Mouse (Mus musculus) erythroblast, embryonic 14.5 days (primary cell): ENCODE data around the gene Golga2. TPM values are rescaled to one million over a fixed set of nuclear protein-coding genes. Genes with fewer than 3 reads are reported as not detected.

ENCODE experiments used
- H3K27me3 ChIP-seq: 2 replicates; pipeline ENCODE4 v1.6.1; 2012; ENCODE audit warnings: inconsistent platforms; ENCODE audit not compliant: control insufficient read depth
- H3K36me3 ChIP-seq: 2 replicates; pipeline ENCODE4 v1.6.1; 2012; ENCODE audit warnings: mild to moderate bottlenecking, inconsistent platforms; ENCODE audit not compliant: control insufficient read depth
- H3K4me1 ChIP-seq: 2 replicates; pipeline ENCODE4 v1.6.1; 2012; ENCODE audit warnings: inconsistent platforms; ENCODE audit not compliant: control insufficient read depth
- H3K4me3 ChIP-seq: replicated peaks from 2 replicates; pipeline ENCODE3; 2012; ENCODE audit warnings: moderate library complexity, mild to moderate bottlenecking, inconsistent platforms
- H3K9me3 ChIP-seq: 2 replicates; pipeline ENCODE4 v1.6.1; 2012; ENCODE audit warnings: low read length, inconsistent platforms, mixed read lengths; ENCODE audit not compliant: control insufficient read depth
- GATA1 ChIP-seq: IDR thresholded peaks from 2 replicates; pipeline ENCODE4 v1.6.1; 2012; ENCODE audit warnings: low read length, inconsistent platforms, mixed read lengths
- TAL1 ChIP-seq: IDR thresholded peaks from 3 replicates; pipeline ENCODE4 v1.6.1; 2012; ENCODE audit warnings: low read length, inconsistent platforms, mixed read lengths
- polyA plus RNA-seq: library from polyadenylated mRNA; stranded (reverse); fragments of >175 nt; gene quantifications from 2 replicates; pipeline ENCODE4 v1.2.3, GENCODE M21; 2012

The Golga2 gene
- polyA plus RNA-seq, 1 experiment, result 4.1 TPM

DNA sequence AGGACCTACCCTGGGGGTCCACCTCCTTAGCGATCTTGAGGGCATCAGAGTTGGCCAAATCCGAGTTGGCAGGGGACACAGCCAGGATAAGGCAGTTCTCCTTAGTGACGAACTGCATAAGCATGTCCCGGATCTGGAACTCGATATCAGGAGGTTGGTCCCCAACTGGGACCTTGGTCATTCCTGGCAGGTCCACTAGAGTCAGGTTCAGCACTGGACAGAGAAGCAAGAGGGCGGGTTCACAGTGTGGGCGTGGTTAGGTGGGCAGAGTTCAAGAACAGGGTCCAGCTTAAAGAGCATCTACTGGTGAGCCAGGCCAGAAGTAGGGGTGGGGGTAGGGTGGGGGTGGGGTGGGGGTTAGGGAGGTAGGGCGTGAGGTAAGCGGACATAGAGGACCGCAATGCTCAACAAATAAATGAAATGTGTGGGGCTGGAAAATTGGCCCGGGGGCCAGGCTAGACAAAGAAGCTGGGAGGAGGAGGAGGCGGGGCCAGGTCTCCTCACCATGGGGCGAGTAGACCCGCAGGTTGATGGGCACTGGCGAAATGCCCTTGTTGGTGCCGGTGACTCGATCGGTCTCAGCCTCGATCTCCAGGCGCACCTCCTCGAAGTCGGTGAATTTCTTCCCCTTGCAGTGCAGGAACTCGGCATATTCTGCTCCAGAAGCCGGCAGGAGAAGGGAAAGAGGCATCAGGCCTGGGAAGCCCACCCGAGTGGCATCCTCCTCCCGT is 52.9 kb downstream of the Golga2 start:
- Histone ChIP-seq H3K9me3 (no peaks in the 10 kb centered on the region), H3K4me3 (no peak overlapping the region), H3K27me3 (peaks cover 23% of the 10 kb centered on the region), H3K4me1 (no peaks in the 10 kb centered on the region), H3K36me3 (no peaks in the 10 kb centered on the region)
- TF ChIP-seq TAL1, result no peak
- TF ChIP-seq GATA1, result no peak

DNA sequence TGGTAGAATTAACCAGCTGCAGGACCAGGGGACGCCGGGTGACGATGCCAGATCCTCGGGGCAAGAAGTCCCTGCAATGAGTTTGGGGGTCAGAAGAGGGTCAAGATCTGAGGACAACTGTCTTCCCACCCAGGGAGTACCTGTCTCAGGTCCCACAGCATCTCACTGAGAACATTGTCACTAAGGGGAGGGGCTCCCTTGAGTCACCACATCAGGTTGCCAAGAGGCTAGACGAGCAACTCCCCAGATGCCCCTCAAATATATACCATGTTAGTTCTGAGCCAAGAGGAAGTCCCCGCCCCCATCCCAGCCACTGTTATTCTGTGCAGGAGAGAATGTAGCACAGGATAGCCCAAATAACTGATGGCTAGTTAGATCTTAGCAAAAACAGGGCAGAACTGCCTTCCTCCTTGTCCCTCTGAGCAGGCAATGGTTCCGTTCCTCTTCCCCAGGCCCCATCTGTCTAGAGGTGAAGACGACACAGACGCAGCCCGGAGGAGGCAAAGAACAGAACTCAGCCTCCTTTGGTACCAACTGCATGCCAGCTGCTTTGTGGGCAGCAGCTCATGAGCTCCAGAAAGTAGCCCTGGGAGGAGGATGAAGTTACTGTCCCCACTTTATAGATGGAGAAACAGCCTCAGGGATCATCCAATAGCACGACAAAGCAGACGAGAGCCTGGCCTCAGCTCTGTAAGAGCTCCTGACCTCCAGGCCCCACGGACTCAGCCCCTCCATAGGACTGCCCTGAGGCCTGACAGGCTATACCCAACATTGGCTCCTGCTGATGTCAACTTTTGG is 53.9 kb downstream of the Golga2 start:
- no peaks in the 10 kb centered on the region for H3K9me3 ChIP-seq
- no peaks in the 10 kb centered on the region for H3K36me3 ChIP-seq
- no peak for TF ChIP-seq TAL1
- no peak for TF ChIP-seq GATA1
- peaks cover 13% of the 10 kb centered on the region for H3K27me3 ChIP-seq
- H3K4me1 ChIP-seq, result no peaks in the 10 kb centered on the region
- H3K4me3 ChIP-seq, result no peak overlapping the region

DNA sequence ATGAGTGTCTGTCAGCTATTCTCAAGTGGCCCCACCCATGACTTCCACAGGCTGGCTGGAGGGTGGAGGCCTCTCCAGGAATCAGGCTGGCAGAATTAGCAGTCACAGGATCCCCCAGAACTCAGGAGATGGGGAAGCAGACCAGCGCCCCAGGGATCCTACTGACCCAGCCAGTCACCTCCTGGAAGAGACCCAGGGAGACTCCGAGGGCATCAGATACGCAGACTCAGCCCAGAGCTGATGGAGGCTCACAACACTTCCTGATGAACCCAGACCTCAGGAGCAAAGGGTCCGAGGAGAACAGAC is 54.4 kb downstream of the Golga2 start:
- Histone ChIP-seq H3K4me1 (no peaks in the 10 kb centered on the region), H3K4me3 (no peak overlapping the region), H3K36me3 (no peaks in the 10 kb centered on the region), H3K27me3 (peaks cover 10% of the 10 kb centered on the region), H3K9me3 (no peaks in the 10 kb centered on the region)
- TF ChIP-seq GATA1 (no peak), TAL1 (no peak)

DNA sequence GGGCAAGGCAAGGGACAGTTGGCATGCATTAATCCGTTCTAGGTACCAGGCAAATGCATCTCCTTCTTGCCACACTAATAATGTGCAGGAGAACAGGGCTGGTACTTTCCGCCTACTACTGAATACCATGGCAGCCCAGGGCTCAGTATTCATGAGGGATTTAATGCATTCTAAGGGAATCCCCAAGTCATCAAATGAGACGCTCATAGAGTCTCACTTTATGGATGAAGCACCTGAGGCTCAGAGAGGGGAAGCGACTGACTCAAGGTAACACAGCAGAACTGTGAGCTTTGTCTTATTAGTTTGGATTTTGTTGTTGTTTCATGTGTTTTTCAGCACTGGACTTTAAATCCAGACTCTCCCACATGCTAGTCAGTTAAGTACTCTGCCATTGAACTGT is 54.9 kb downstream of the Golga2 start:
- Histone ChIP-seq H3K27me3 (peaks cover 9% of the 10 kb centered on the region), H3K36me3 (no peaks in the 10 kb centered on the region), H3K4me3 (no peak overlapping the region), H3K4me1 (no peaks in the 10 kb centered on the region), H3K9me3 (no peaks in the 10 kb centered on the region)
- TF ChIP-seq GATA1, result no peak
- TF ChIP-seq TAL1, result no peak

DNA sequence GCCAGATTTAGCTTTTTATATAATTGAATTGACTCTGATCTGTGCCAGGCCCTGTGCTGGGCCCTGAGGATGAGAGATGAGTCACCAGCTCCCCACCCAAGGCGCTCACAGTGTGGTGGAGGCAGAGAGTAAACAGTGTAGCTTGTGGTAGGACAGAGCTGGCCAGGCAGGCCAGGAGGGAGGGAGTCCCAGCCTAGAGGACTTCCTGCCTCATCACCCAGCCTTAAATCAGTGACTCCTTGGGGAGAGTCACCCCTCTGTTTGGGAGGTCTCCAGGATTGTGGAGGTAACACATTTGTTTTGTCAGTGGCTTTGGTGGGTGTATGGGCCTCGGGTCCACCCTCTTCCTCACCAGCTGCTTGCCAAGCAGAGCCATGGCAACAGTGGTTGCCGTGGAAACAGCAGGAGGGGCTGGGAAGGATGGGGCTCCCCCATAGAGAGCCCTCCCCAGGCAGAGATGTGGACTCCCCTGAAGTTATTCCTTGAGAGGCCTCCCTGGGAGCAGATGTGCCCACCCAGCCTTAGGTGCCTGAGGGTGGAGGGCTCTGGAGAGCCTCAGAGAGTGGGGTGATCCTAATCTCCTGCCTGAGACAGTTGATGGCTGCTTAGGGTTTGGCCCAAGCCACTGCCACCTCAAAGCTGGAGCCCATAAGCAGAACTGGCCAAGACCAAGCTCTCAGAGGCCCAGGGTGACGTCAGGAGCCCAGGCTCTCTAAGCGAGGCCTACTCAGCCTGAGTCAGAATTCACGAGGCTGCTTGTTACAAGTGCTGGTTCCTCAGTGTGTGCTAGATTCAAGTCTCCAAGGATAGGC is 55.6 kb downstream of the Golga2 start:
- peaks cover 7% of the 10 kb centered on the region for H3K27me3 ChIP-seq
- H3K4me1 ChIP-seq, result no peaks in the 10 kb centered on the region

DNA sequence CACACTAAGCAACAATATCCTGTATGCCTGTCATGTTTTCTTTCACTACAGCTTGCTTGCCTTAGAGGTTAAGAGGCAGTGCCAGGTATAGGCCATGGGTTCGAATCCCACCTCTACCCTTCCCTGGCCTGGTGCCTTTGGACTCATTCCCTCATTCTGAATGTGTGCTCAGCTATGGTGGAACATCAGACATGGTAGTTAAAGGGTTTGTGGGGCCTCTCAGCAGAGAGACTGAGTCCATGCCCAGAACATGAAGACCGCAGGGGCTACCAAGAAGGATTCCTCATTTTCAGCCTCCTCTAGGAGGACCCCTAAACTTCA is 56.1 kb downstream of the Golga2 start:
- no peaks in the 10 kb centered on the region for H3K36me3 ChIP-seq
- no peaks in the 10 kb centered on the region for H3K9me3 ChIP-seq
- no peaks in the 10 kb centered on the region for H3K4me1 ChIP-seq
- TF ChIP-seq GATA1 (no peak), TAL1 (no peak)
- no peak overlapping the region for H3K4me3 ChIP-seq
- peaks cover 9% of the 10 kb centered on the region for H3K27me3 ChIP-seq

More for the DNA sequence above, 55.6 kb downstream of the Golga2 start:
- no peaks in the 10 kb centered on the region for H3K36me3 ChIP-seq
- H3K4me3 ChIP-seq, result no peak overlapping the region
- no peak for TF ChIP-seq TAL1
- no peak for TF ChIP-seq GATA1
- H3K9me3 ChIP-seq, result no peaks in the 10 kb centered on the region

DNA sequence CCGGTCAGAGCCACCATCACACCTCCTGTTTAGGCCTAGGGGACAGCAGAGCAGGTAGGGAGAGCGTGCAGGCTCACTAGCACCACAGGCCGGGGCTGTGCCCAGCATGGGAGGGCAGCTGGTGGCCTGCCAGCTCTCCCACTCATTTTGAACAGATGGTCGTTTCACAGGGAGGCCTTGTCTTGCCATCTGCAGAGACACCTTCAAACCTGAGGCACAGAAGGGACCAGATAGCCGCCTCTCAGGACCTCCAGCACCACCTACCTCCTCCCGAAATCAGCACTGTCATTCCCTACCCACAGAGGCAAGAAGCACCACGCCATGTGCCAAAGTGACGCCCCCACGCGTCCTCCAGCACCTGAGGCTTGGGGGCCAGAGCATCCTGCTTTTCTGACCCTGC is 56.9 kb downstream of the Golga2 start:
- H3K4me1 ChIP-seq, result no peaks in the 10 kb centered on the region
- H3K4me3 ChIP-seq, result no peak overlapping the region
- TF ChIP-seq TAL1 (no peak), GATA1 (no peak)
- no peaks in the 10 kb centered on the region for H3K9me3 ChIP-seq
- no peaks in the 10 kb centered on the region for H3K36me3 ChIP-seq
- H3K27me3 ChIP-seq, result peaks cover 15% of the 10 kb centered on the region

DNA sequence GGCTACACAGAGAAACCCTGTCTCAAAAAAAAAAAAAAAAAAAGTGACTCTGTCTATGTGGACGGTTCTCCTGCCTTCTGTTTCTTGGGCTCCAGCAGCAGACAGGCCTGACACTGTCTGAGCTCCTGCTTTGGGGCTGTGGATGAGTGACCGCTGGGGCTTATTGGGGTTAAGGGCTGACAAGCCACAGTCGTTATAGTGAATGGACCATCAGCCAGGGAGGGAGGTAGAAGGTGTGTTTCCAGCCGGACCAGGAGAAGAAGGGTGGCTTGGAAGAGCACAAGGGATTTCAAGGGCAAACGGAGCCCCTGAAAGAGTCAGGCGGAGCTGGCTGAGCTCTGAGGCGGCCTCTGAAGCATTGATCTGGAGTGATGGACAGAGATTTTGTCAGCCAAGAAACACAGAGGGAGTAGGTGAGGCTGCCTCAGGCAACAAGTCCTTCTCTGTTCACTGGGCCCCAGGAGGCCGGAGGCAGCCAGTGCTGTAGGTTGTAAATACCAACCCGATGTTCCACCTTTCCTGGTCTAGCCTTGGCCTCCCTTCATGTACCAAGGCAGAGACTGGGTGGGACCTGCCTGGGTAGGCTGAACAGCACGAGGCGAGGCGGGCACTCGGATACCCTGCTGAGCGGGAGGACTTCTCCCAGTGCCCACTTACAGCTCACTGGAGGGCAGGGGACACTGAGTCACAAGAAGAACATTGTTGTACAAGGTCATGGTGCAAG is 57.6 kb downstream of the Golga2 start:
- no peaks in the 10 kb centered on the region for H3K4me1 ChIP-seq
- no peaks in the 10 kb centered on the region for H3K36me3 ChIP-seq
- peaks cover 22% of the 10 kb centered on the region for H3K27me3 ChIP-seq
- no peak overlapping the region for H3K4me3 ChIP-seq
- no peaks in the 10 kb centered on the region for H3K9me3 ChIP-seq
- no peak for TF ChIP-seq TAL1
- no peak for TF ChIP-seq GATA1
